Mouse (Mus musculus): ENCODE measurements around the gene Serf1.
A peak's percentile ranks its signal among the peaks of the same experiment; 100 is the strongest.
"Not testable (repeated sequence)": the region's sequence is repeated elsewhere in the genome, so short reads cannot be mapped to it uniquely, and the experiment has no call there.

Gene Serf1

DNA sequence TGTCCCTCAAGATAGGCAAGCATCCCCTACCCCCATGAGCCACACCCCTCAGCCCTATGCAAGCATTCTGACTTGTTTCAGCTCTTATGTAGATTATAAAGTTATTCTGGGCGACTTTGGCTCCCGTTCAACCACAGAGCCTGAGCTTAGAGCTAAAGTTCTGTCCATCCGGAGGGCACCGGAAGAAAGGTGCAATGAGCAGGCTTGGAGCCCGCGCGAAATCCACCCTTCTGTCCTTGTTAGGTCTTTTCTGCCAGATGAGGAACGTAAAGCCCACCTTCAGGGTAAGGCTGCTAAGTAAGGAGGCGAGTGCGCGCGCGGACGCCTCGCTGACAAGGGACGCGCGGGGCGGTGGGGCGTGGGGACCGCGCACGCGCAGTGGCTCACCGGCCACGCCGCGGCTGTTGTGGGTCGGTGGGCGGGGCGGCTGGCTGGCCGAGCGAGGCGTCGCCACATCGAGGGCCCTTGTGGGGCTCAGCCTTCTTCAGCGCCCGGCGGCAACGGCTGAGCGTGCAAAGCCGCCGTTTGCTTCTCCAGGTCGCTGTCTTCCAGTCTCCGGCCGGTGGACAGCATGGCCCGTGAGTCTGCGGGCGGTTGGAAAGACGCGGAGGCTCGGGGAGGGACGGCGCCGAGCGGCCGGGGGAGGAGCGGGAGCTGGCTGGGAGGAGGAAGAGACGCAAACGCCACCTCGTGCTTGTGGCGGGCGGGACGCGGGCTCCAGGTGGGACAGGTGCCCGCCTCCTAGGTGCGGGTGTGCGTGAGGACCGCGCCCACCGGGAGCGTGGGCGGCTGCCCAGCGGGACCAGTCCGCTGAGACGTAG lies at the start of gene Serf1:
Gene Serf1 (plus strand): TSS at position 361 of the 821 bp plus-strand sequence.
- peak in 1 of 2 experiments; percentile 74 for DNase-seq (ENCODE audit: low spot score in 2 of 2)

DNA sequence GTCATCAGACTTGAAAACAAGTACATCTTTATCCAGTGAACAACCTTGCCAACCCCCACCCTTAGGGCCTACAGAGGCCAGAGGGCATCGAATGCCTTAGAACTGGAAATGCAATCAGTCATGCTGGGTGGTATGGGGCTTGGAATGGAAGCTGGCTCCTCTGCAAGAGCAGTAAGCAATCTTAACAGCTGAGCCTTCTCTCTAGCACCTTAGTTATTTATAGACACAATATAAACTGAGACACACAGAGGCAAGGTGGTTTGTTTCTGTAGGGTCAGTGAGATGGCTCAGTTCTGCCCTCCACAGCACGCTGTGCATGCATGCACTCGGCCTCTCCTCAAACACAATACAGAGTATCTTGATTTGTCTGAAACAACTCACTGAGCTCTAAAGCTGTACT lies 43.9 kb upstream of the Serf1 start:
- DNase-seq (ENCODE audit: low spot score in 2 of 2) = no peak

DNA sequence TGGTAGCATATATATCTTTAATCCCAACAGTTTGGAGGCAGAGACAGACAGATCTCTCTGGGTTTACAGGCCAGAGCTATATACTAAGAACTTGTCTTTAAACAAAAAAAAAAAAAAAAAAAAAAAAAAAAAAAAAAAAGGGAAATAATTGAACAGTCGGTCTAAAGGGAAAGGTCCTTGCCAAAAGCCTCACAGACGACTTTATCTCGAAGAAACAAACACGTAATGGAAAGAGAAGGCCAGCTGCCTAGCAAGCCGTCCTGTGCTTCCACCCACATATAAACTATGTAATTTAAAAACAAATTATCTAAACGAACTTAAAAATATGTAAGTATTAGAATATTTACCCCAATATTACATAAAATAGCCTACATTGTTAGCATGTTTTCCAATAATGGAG lies 40.0 kb upstream of the Serf1 start:
- no peak for DNase-seq (ENCODE audit: low spot score in 2 of 2)

DNA sequence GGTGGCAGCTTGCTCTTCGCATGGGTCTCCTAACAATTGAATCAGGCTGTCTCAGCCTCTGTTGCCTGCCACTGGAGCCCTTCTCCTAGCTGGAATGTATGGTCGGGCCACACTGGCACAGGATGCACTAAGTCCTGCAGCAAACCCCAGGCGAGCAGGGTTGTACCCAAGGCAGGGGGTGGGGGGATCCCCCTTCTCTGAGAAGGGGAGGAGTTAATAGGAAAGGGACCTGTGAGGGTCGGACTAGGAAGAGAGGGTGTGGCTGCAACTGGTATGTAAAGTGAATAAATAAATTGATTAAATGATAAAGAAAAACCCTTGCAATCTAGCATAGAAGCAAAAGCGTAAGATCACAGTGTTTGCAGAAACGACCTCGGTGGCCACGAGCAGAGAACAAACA lies 36.3 kb upstream of the Serf1 start:
- no peak for DNase-seq (ENCODE audit: low spot score in 2 of 2)

DNA sequence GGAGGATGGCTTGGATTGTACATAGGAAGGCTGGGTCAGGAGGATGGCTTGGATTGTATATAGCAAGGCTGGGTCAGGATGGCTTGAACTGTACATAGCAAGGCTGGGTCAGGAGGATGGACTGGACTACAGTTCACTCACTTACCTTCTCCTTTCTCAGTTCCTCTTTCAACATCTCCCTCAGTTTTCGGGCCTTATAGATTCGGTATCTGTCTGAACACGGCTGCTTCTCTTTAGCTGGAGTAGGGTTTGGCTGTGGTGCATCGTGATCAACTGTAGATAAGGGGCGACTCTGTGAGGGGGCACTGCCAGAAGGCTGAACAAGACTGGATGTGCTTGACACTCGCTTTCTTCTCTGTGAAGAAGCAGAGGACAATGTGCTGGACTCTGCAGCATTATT lies 9.0 kb upstream of the Serf1 start:
- DNase-seq (ENCODE audit: low spot score in 2 of 2) = no peak

DNA sequence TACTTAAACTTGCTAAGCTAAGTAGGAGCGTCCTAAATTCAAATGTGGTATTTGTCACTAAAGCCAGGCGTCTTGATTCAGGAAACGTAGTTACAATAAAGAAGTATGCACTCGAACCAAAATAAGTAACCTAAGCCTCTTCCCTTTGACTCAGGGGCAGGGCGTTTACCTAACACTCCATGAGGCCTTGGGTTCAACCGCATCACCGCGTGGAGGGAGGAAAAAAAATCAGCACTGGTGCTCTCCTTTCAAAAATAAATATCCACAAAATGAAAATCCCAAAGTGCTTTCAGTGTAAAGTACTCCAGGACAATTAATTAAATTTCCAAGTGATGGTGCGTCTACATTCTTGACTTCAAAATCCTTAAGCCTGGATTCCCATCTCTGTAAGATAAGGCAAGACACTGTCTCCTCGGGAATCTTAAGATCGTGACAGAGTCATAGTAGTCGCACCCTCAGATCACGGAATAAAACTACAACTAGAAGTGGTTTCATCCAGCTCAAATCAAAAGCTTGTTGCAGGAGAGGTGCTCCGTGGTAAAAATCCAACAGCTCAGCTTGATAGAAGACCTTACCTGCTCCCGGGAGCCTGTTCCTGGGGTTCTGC lies 4.7 kb upstream of the Serf1 start:
- DNase-seq (ENCODE audit: low spot score in 2 of 2) = no peak

DNA sequence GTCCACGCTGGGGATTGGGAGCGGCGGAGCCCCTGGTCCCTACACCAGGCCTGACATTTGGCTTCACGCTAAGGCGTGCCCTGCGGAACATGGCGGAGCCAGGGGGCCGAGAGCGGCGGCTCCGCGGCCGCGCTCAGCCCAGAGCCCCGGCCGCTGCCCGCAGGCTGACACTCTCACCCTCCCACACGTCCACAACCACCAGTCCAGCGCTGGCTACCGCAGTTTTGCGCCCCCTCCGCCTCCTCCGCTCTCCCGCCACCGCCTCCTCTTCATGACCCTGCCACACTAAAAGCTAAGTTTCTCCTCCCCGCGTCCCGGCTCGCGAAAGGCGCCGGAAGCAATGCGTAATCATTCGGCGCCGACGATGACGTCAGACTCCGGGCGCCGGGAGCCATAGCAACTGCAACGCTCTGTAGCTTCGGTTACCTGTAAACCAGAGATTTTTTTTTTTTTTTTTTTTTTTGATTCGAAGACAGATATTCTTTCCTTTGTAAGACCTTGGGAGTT lies 4.0 kb upstream of the Serf1 start, which contains the start of gene Bdp1:
Gene Bdp1 (minus strand): TSS at position 323 of the 507 bp plus-strand sequence.
- peak; percentile 81 to 95 for DNase-seq (ENCODE audit: low spot score in 2 of 2)

DNA sequence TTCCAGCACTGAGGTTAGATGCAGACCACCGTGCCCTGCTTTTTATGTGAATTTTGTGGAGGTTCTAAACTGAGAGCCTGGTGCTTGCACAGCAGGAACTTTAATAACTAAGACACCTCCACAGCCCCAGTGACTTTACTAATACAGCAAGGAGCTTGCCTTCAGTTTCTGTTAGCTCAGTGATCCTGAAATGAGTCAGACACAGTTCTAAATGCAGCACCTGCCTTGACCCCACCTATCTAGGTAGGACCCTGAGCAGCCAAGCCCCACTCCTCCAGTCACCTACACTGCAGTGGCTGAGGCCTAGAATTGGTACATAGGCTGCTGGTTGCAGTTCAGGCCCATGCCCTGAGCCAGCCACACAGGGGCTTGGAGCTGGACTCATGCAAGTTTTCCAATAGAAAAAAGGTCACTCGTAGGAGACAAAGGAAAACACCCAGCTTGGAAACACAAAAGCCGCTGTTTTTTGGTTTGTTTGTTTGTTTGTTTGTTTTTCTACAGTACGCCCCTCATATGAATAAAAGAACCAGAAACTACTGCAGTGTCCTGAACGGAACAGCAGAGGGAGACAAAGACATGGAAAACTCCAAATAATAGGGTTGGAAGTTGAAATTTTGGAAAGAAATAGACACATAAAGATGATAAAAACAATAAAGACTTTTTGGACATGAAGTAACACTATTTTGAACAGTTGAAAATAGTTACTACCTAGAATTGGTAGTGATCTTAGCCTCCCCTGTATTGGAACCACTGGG lies 4.6 kb downstream of the Serf1 start:
- no peak for DNase-seq (ENCODE audit: low spot score in 2 of 2)

DNA sequence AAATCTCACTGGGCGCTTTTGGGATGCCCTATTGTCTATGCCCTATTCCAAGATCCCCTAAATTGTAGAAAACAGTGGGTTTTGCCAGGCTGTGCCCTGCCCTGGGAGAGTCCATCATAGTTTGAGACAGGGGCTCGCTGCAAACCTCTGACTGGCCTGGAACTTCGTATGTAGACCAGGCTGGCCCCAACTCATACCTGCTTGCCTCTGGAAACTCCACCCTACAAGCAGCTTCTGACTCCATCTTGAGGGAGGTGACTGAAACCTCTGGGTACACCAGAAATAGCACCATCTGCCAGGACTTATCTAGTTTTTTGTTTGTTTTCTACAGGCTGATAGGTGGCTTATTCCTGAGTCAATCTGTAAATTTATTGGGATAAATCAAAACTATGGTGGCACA lies 16.2 kb downstream of the Serf1 start:
- no peak for DNase-seq (ENCODE audit: low spot score in 2 of 2)

DNA sequence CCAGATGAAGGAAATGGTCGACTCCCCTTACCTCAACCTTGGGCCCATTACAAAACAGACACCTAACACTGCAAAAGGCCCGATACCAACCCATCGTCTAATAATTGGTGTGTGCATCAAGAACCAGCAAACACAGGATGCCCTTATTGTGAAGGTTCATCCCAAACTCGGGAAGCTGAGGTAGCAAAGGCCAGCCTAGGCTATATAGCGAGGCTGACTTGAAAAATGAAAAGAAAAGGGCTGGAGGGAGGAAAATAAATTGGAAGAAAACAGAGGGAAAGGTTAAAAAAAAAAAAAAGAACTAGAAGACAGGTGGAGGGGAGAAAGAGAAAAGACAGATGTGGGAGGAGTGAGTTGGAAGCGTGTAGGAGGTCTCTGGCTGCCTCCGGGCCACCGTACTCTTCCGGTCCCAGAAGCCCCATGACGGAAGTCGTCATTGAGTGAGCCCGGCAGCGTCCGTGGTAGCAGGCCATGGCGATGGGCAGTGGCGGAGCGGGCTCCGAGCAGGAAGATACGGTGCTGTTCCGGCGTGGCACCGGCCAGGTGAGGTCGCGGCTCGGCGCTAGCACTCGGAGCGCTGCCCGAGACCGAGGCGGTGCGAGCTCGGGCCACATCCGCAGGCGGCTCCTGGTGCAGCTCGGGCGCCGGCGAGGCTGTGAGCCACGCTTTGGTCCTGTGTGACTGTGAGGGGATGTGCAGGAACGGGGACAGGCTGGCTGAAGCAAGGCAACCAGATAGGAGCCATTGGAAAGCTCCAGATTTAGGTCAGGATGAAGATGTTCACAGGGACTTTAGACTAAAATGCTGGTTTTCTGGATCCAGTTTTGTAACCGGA lies 16.8 kb downstream of the Serf1 start, which contains the start of gene Smn1:
Gene Smn1 (plus strand): TSS at position 430 of the 835 bp plus-strand sequence.
- peak; percentile 80 to 93 for DNase-seq (ENCODE audit: low spot score in 2 of 2)

DNA sequence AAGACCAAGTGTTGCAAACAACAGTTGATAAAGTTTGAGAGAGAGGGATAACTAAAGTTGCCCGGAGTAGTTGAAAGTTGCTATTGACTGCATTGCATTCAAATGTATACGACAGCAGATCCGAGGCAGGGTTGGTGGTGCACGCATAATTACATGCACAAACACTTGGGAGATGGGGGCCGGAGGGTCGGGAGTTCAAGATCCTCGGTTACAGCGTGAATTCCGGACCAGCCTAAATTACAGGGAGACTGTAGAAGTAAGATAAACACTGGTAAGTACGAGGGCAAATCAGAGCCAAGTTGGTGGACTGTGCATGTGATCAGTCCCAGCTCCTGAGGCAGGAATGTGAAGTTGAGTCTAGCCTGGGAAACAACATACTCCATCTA lies 17.4 kb downstream of the Serf1 start:
- no peak for DNase-seq (ENCODE audit: low spot score in 2 of 2)

DNA sequence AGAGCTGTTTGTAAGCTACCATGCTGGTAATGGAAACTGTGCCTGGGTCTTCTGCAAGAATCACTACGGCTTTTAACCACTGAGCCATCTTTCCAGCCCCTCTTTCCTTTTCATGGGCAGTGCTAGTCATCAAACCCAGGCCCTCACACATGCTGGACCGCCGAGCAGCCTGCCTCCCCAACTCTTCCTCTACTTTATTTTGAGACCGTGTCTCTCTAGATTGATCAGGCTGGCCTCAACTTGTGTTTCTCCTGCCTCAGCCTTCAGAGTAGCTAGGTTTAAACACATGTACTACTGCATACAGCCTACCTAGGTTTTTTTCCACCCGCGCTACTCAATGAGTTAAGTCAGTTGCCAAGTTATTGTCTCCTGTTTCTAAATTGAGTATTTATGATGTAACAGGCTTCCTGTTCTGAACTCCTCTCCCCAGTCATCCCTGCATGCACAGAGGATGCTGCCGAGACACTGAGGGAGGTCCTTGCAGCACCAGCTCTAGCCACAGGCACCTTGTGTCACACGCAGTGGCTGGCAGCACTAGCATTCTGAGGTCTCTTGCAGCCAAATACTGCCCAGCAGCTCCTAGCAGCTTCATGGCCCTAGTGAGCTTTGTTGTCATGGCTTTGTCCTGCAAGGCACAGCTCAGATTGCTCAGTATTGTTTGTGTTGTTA lies 34.0 kb downstream of the Serf1 start:
- DNase-seq (ENCODE audit: low spot score in 2 of 2) = no peak

DNA sequence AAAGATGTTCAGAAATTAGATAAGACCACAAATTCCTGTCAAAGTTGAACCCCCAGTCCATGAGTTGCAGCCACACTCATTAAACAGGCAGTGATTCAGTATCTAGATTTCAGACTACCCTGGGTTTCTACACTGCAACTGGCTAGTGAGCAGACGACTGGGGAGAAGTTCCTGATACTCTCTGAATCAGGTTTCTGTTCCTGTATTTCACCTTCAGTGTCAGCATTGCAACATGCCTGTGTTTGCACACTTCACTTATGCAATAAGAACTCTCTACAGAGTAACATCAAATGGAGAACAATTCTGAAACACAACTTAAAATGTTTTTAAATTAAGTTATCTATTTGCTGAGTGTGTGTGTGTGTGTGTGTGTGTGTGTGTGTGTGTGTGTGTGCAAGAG lies 44.8 kb downstream of the Serf1 start:
- peak in 1 of 2 experiments; percentile 3 for DNase-seq (ENCODE audit: low spot score in 2 of 2)

DNA sequence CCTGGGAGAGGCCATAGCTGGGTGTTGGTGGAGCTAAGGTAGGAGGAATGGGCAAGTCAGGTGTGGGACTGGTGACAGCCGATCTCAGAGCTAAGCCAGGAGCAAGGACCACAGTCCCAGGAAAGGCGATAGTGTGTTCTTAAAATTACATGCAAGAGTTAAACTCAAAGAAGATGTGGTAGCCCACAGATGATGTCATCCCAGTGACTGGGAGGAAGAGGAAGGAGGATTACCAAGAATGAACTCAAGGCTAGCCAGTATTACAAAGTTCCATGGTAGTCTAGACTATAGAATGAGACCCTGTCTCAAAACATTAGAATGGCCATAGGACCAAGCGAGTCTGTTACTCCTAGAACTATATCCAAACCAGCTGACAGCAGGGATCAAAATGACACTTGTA lies 48.8 kb downstream of the Serf1 start:
- no peak for DNase-seq (ENCODE audit: low spot score in 2 of 2)

DNA sequence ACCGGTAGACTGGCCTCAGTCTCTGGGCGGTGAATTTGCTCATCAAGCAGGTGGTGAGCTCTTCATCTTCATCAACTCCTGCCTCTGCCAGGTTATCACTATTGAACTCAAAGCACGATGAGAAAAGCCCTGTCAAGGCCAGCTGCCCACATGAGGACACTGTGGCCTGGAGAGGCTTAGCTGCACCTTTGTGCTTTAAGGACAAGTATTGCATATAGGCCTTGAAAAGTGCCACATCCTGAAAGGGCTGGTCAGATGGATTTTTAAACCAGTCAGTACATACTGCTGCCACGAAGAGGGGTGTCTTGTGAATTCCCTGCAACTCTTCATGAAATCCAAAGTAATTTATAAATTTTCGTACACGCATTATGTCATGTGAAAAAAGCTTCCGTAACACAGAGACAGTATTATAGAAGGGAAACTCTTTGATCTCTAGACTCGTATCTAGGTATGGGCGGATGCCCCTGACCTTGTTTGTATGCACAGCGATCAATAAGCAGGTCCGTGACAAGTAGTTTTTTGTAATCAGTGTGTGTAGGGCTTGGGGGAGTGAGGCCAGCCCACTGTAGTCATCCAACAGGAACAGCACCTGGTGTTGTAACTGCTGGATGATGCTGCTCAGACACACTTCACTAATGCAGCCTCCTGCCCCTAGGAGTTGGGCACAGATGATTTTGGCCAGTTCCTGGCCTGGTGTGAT lies 53.5 kb downstream of the Serf1 start:
- not testable (repeated sequence) for DNase-seq (ENCODE audit: low spot score in 2 of 2)

DNA sequence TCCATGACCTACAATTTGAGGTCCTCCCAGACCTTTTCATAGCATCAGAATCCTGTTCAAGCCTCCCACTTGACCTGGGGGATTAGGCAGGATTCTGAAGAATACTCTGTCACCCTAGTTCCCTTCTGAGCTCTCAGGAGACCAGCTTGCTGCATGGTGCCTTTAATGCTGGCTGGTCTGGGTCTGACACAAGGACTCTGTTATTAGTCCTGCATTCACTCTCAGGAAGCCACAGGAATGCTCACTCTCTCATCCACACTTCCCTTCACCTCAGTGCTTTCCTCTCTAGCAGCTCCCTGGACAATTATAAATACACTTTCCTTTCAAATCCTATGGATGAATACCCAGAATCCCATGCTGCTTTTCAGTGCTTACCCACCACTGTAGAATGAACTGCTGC lies 54.7 kb downstream of the Serf1 start:
- not testable (repeated sequence) for DNase-seq (ENCODE audit: low spot score in 2 of 2)
